Mouse (Mus musculus): ENCODE results near the gene Vsig2.
A peak's percentile ranks its signal among the peaks of the same experiment; 100 is the strongest.

Vsig2 gene

GRCm38 (mm10) chr9:37536851-37537250 lies 2.2 kb upstream of the Vsig2 start:
- DNase-seq (ENCODE audit: low read depth), result no peak

DNA sequence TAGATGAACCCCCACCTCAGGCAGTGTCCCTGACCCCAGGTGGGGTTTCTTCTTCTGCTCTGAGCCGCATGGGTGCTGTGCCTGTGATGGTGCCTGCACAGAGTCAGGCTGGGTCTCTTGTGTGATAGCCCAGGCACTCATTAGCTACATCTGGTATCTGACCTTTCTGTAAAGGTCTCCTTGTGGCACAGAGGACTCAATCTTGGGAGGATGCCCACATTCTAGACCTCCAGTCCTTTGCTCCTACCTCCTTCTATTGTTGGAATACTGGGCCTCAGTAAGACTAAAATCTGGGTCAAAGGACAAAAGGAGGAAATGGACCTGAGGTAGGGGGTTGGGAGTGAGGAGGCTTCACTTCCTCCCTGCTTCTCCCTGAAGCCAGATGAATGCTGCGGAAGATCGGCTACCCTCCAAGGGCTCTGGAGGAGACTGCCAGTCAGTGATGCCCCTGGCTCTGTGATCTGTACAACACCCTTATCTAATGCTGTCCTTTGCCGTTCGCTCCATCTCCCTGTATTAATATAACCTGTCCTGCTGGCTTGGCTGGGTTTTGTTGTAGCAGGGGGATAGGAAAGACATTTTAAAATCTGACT lies 1.3 kb upstream of the Vsig2 start:
- no peak for DNase-seq (ENCODE audit: low read depth)

- no peak for DNase-seq (ENCODE audit: low read depth)
Observed at GRCm38 (mm10) chr9:37540226-37540625, 1.2 kb downstream of the Vsig2 start.

DNA sequence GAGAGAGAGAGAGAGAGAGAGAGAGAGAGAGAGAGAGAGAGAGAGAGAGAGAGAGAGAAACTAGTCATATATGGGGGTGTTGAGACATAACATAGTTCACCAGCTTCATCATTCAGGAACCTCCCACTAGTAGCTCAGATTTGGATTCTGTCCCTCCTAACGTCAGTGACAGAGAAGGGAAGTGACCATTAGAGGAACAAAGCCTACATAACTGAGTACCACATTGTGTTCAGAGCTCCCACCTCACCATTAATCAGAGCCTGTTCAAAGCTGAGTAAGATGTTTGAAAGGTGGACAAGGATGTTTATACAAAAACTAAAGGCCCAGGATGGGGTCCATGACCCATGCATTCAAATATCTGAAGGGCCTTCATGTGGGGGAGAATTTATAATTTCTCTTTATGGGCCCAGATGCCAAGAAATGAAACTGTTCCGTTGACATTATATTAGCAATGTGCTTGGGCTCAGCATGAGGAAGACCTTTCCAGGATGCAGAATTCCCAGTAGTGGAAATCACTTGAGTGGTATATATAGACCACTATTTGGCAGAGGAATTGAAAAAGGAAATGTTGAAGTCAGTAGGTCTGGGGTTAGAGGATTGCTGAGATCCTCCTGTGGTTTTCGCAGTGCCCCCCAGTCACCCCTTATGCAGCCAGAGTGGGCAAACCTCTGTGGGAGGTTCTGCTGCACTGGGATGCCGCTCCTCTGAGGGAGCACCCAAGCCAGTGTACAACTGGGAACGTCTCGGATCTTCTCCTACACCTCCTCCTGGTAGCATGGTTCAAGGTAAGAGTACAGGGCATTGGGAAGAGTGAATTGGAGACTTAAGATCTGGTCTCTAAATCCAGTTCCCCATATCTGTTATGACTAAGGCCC lies 1.9 kb downstream of the Vsig2 start:
- no peak for DNase-seq (ENCODE audit: low read depth)

DNA sequence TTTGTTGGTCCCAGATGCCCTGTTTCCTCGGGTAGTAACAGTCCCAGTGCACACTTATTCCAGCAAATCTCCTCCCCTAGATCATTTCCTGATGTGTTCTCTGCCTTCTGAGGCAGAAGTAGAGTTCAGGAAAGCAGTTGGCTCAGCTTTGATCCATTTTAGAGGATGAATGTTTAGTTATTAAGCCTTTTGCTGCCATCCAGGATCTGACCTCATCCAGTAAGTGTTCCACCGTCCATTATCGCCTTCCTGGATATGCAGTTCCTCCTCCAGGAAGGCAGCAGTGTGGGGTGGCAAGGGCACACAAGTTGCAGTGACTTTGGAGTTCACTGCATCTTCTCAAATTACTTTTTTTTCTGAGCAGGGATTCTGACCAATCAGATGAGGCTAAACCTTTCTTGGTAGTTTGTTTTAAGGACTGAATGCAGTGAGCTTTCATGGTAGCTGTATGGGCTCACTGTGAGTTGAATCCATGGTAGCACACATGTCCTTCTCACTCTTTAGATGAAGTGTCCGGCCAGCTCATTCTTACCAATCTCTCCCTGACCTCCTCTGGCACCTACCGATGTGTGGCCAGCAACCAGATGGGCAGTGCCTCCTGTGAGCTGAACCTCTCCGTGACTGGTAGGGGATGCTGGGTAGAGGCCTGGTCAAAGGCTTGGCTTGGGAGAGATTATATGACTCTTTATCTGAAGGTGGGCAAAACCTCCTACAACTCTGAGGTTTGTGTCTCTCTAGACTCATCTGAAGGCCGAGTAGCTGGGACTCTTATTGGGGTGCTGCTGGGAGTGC lies 3.0 kb downstream of the Vsig2 start:
- no peak for DNase-seq (ENCODE audit: low read depth)

DNA sequence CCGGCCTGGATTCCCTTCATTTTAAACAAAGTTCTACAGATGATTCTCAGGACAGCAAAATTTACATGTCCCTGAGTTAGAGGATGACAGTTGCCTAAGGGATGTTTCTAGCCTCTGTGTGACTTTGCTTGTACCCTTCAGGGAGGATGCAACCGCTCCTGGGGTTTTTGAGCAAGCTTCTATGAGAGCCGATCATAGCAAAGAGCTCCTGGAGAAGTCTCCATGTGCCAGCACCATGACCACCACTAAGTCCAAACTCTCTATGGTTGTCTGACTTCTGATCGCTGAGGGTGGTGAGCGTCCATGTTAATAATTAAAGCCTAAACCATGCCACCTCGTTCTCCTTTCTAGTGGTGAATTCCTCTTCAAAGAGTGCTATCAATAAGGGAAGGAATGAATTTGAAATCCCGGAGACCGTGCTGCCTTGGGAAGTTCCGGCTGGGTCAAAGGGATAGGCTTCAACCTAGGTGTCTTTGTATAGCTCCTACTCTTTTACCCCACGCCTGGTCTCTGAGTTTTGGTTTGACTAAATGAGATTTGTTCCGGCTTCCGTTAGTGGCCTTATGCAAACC lies 4.9 kb downstream of the Vsig2 start:
- DNase-seq (ENCODE audit: low read depth), result no peak

GRCm38 (mm10) chr9:37544447-37545165 lies 5.6 kb downstream of the Vsig2 start:
- DNase-seq (ENCODE audit: low read depth), result peak; percentile 74

GRCm38 (mm10) chr9:37545166-37545610 lies 6.1 kb downstream of the Vsig2 start:
- DNase-seq (ENCODE audit: low read depth), result no peak

- no peak for DNase-seq (ENCODE audit: low read depth)
Observed at GRCm38 (mm10) chr9:37545847-37546452, 6.9 kb downstream of the Vsig2 start.

GRCm38 (mm10) chr9:37546889-37547288 lies 7.8 kb downstream of the Vsig2 start:
- no peak for DNase-seq (ENCODE audit: low read depth)

- DNase-seq (ENCODE audit: low read depth), result no peak
Observed at GRCm38 (mm10) chr9:37550435-37550834, 11.4 kb downstream of the Vsig2 start.

- no peak for DNase-seq (ENCODE audit: low read depth)
Observed at GRCm38 (mm10) chr9:37551751-37552531, 12.9 kb downstream of the Vsig2 start.

- DNase-seq (ENCODE audit: low read depth), result peak; percentile 49
Observed at GRCm38 (mm10) chr9:37552536-37553293, 13.7 kb downstream of the Vsig2 start, which contains the start of gene Nrgn. Gene Nrgn (minus strand): TSS chr9:37552904.

GRCm38 (mm10) chr9:37554279-37554678 lies 15.2 kb downstream of the Vsig2 start:
- DNase-seq (ENCODE audit: low read depth), result peak; percentile 20

DNA sequence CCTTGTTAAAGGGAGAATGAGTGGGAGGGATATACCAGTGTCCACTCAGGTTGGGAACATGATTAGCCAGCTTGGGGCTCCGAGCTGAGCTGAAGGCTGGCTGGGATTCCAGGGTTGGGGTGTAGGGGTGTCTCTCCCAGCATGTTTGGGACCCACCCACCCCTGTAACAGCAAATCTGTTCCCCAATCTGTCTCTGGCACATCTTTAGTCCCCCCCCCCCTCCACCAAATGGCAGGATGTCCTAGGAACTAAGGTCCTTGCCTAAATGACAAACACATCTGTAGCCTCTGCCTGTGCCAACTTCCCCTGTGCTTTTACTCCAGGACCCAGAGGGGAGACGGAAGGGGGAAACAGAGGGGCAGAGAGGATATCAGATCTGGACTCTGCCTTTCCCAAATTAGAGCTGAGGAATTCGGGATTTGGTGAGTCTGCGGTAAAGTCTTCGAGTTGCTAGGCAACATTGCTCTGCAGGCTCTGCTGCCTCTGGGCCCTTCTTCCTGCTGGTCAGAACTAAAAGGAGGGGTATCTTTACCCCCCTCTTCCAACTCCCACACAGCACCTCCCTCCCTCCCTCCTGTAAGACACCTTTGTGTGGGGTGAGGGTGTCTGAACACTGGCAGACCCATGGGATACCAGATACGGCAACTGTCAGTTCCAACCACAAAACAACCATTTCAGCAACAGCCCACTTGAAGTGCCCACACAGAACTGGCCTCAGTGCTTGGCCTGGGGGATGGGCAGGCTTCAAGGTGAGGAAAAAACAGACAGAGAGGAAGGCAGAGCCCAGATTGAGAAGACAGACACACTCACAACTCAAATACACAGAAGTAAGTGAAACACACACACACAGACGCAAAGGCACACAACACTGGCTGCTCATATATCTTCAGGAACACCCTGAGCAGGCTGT lies 16.0 kb downstream of the Vsig2 start, which contains the start of gene Siae:
Siae (plus strand) TSS at position 861 of the 911 bp plus-strand sequence.
- no peak for DNase-seq (ENCODE audit: low read depth)

DNA sequence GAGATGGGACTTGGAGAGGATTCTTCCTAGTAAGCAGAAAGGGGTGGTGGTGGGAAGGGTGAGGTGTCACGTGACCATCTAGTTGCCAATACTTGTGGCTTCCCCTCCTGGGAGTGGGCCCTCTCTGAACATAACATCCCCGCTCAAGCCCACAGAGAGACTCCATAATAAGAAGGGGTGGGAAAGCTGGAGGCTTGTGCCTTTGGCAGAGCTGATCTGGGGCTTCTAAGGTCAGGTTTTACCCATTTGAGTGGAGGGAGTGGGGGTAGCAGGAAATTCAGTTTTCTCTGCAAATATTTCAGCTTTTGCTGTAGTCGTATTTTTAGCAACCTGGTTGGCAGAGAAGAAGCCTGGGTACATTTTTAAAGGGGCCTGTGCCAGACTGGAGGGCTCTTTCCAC lies 17.3 kb downstream of the Vsig2 start:
- no peak for DNase-seq (ENCODE audit: low read depth)

DNA sequence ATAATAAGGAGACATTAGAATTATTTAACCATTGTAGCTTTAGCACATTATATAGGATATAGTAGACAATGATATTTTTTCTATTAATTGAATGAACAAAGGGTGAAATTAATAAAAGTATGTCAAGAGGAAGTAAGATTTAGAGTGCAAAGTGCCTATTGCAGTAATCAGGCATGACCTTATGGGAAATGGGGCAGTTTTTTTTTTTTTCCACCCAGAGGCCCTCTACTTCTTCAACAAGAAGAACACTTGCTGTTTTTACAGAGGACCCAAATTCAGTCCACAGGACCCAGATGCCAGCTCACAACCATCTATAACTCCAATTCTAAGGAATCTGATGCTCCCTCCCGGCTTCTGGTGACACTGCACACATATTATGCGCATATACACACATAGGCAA lies 21.6 kb downstream of the Vsig2 start:
- no peak for DNase-seq (ENCODE audit: low read depth)

DNA sequence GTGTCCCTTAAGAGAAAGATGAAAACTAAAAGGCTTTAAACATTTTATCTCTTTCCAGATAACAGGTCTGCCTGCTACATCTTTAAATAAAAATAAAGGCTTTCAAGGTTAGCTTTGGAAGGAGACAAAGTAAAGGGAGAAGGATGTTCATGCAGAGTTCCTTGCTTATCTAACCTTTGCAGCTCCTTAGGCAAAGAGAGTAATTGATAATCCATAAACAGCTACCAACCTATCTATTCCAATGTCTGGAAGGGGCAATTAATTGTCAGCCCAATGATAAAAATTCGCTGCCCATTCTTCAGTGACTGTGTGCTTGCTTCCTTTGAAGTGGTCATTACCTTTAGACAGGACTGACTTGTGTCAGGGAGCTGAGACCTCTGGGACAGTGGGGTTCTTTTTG lies 24.8 kb downstream of the Vsig2 start:
- DNase-seq (ENCODE audit: low read depth), result no peak
